ENCODE assay signal across 17 mouse cellular contexts in genomic region chr9:77502171-77502547, GRCm38 (mm10). TPM values are rescaled to one million over a fixed set of nuclear protein-coding genes. Genes with fewer than 3 reads are reported as not detected.
DNase-seq lines count a peak whose midpoint lies in the region; ATAC-seq and TF ChIP-seq lines count a peak whose summit lies in the region.
"Had no signal": no experiment of that assay in that cellular context is flagged by ENCODE, and none has a peak within 500 bp of the region (broad histone marks: within the 10 kb centered on the region; RNA-seq: fewer than 3 reads in every experiment).

No protein-coding gene starts in this region.

- H3K9ac ChIP-seq in midbrain, postnatal 0 days (replicated peaks; ENCODE audit: low read length, poor library complexity, severe bottlenecking), result no peak overlapping the region
- H3K9ac ChIP-seq in forebrain, embryonic 13.5 days, result no peak overlapping the region
- H3K9ac ChIP-seq in hindbrain, embryonic 12.5 days, result no peak overlapping the region
- no peak overlapping the region for H3K9ac ChIP-seq in midbrain, embryonic 15.5 days
- H3K9ac ChIP-seq: liver, embryonic 15.5 days had no signal

- H3K27me3 ChIP-seq in midbrain, embryonic 10.5 days (ENCODE audit: low read depth, poor library complexity, severe bottlenecking), result peaks cover 72% of the 10 kb centered on the region
- H3K27me3 ChIP-seq in midbrain, postnatal 0 days (ENCODE audit: insufficient read depth, low read length), result no peaks in the 10 kb centered on the region
- no peaks in the 10 kb centered on the region for H3K27me3 ChIP-seq in forebrain, embryonic 13.5 days
- H3K27me3 ChIP-seq in hindbrain, embryonic 12.5 days, result no peaks in the 10 kb centered on the region; the same call in 1 of the 2 replicates
- 0 out of 2 replicates have a peak, but pooled peaks cover 5% of the 10 kb centered on the region for H3K27me3 ChIP-seq in midbrain, embryonic 15.5 days (replicated peaks)
- H3K27me3 ChIP-seq: liver, embryonic 15.5 days had no signal

- no peak overlapping the region for H3K27ac ChIP-seq in midbrain, embryonic 10.5 days (replicated peaks)
- no peak overlapping the region for H3K27ac ChIP-seq in midbrain, postnatal 0 days (ENCODE audit: low read depth, low read length)
- H3K27ac ChIP-seq in forebrain, embryonic 13.5 days, result no peak overlapping the region
- H3K27ac ChIP-seq in hindbrain, embryonic 12.5 days, result no peak overlapping the region
- H3K27ac ChIP-seq in midbrain, embryonic 15.5 days, result no peak overlapping the region
- H3K27ac ChIP-seq: gastrocnemius, adult 2 months; liver, embryonic 15.5 days; macrophage had no signal

- ATAC-seq in midbrain, postnatal 0 days (ENCODE audit: low FRiP score), result no peak
- peak; percentile 75 for ATAC-seq in forebrain, embryonic 13.5 days
- peak; percentile 54 for ATAC-seq in hindbrain, embryonic 12.5 days (ENCODE audit: low FRiP score)
- ATAC-seq in midbrain, embryonic 15.5 days (replicated peaks), result peak; percentile 59; the same call in 1 of the 2 replicates
- ATAC-seq: intestine, embryonic 16.5 days had no signal

- no peaks in the 10 kb centered on the region for H3K9me3 ChIP-seq in midbrain, embryonic 10.5 days (replicated peaks)
- H3K9me3 ChIP-seq in midbrain, postnatal 0 days (ENCODE audit: low read length), result no peaks in the 10 kb centered on the region
- H3K9me3 ChIP-seq in forebrain, embryonic 13.5 days (replicated peaks), result no peaks in the 10 kb centered on the region
- no peaks in the 10 kb centered on the region for H3K9me3 ChIP-seq in hindbrain, embryonic 12.5 days (replicated peaks)
- no peaks in the 10 kb centered on the region for H3K9me3 ChIP-seq in midbrain, embryonic 15.5 days
- H3K9me3 ChIP-seq: liver, embryonic 15.5 days had no signal

- no peak for TF ChIP-seq CTCF in midbrain, postnatal 0 days (IDR thresholded peaks at IDR 0.05)

- no peak overlapping the region for H3K4me2 ChIP-seq in midbrain, postnatal 0 days (ENCODE audit: low read depth, low read length, poor library complexity, severe bottlenecking)
- H3K4me2 ChIP-seq in forebrain, embryonic 13.5 days, result peak overlapping the region; percentile 48; the same call in 1 of the 2 replicates
- peak overlapping the region; percentile 40 for H3K4me2 ChIP-seq in hindbrain, embryonic 12.5 days (replicated peaks)
- H3K4me2 ChIP-seq in midbrain, embryonic 15.5 days, result no peak overlapping the region; the same call in 1 of the 2 replicates
- H3K4me2 ChIP-seq: liver, embryonic 15.5 days had no signal

- peak overlapping the region; percentile 26; the same call in 1 of the 2 replicates for H3K4me3 ChIP-seq in midbrain, embryonic 10.5 days
- H3K4me3 ChIP-seq in midbrain, postnatal 0 days (ENCODE audit: low read depth, low read length), result no peak overlapping the region
- no peak overlapping the region for H3K4me3 ChIP-seq in forebrain, embryonic 13.5 days
- no peak overlapping the region for H3K4me3 ChIP-seq in hindbrain, embryonic 12.5 days
- H3K4me3 ChIP-seq in midbrain, embryonic 15.5 days, result no peak overlapping the region
- H3K4me3 ChIP-seq: gastrocnemius, adult 2 months; liver, embryonic 15.5 days had no signal

- DNase-seq in midbrain, embryonic 10.5 days (ENCODE audit: low spot score), result no peak
- no peak for DNase-seq in midbrain, postnatal 0 days (ENCODE audit: low spot score)
- no peak for DNase-seq in frontal cortex, postnatal 25 days (ENCODE audit: low spot score in 2 of 2)
- DNase-seq in spleen, postnatal 10 days (ENCODE audit: low spot score in 2 of 2), result no peak
- DNase-seq: B cell, adult 2 months; cerebellum, adult 2 months; gastrocnemius, adult 2 months; kidney, postnatal 4 days; right cerebral cortex, postnatal 14 days; spleen, adult 18-20 months; thymus, adult 2 months had no signal

- H3K4me1 ChIP-seq in midbrain, embryonic 10.5 days, result peaks cover 57% of the 10 kb centered on the region
- peaks cover 3% of the 10 kb centered on the region; the same call in 1 of the 2 replicates for H3K4me1 ChIP-seq in midbrain, postnatal 0 days (ENCODE audit: insufficient read depth, low read length)
- H3K4me1 ChIP-seq in forebrain, embryonic 13.5 days, result peaks cover 60% of the 10 kb centered on the region
- peaks cover 22% of the 10 kb centered on the region for H3K4me1 ChIP-seq in hindbrain, embryonic 12.5 days
- peaks cover 17% of the 10 kb centered on the region for H3K4me1 ChIP-seq in midbrain, embryonic 15.5 days

- H3K36me3 ChIP-seq in midbrain, embryonic 10.5 days, result no peaks in the 10 kb centered on the region
- no peaks in the 10 kb centered on the region for H3K36me3 ChIP-seq in midbrain, postnatal 0 days (ENCODE audit: insufficient read depth, low read length)
- no peaks in the 10 kb centered on the region for H3K36me3 ChIP-seq in forebrain, embryonic 13.5 days (ENCODE audit: poor library complexity, severe bottlenecking)
- H3K36me3 ChIP-seq in hindbrain, embryonic 12.5 days, result no peaks in the 10 kb centered on the region
- H3K36me3 ChIP-seq in midbrain, embryonic 15.5 days (replicated peaks), result no peaks in the 10 kb centered on the region
- H3K36me3 ChIP-seq: liver, embryonic 15.5 days had no signal

- whole genome bisulfite sequencing in midbrain, embryonic 10.5 days, result 40% methylated on average over 6 of the region's 6 CpGs
- 34% methylated on average over 6 of the region's 6 CpGs for WGBS in midbrain, postnatal 0 days
- WGBS in forebrain, embryonic 13.5 days, result 8% methylated on average over 6 of the region's 6 CpGs
- WGBS in hindbrain, embryonic 12.5 days, result 39% methylated on average over 6 of the region's 6 CpGs
- 25% methylated on average over 6 of the region's 6 CpGs for WGBS in midbrain, embryonic 15.5 days

RNA-seq across cellular contexts. Expression of gene Lrrc1, which starts 42.5 kb away (rescaled TPM):
- 5.8 and 6.5 TPM in 2 replicates for polyA plus RNA-seq in midbrain, embryonic 10.5 days (2016; fragmentation: Nextera tagmentation; extraction: Ambion mirVana)
- total RNA-seq in midbrain, postnatal 0 days (2014; rRNA removed), result 19.1 and 38.6 TPM in 2 replicates
- polyA plus RNA-seq in midbrain, postnatal 0 days (2015; fragmentation: Nextera tagmentation; extraction: Ambion mirVana), result 4.2 and 4.6 TPM in 2 replicates
- 12.5 and 13.0 TPM in 2 replicates for polyA plus RNA-seq in forebrain, embryonic 13.5 days (2015; fragmentation: Nextera tagmentation; extraction: Ambion mirVana)
- polyA plus RNA-seq in hindbrain, embryonic 12.5 days (2016; fragmentation: Nextera tagmentation; extraction: Ambion mirVana), result 8.7 and 11.2 TPM in 2 replicates
- 5.2 and 6.6 TPM in 2 replicates for polyA plus RNA-seq in midbrain, embryonic 15.5 days (2015; fragmentation: Nextera tagmentation; extraction: Ambion mirVana)

Comparison
In these comparisons a context has a peak if more than half of its experiments do, and no peak if none do; other contexts are left out.
1. H3K4me2 ChIP-seq: peak in forebrain, embryonic 13.5 days (single experiment) and hindbrain, embryonic 12.5 days (single experiment); none in midbrain, postnatal 0 days (single experiment) and midbrain, embryonic 15.5 days (single experiment).